In genomic region chr19:6267306-6268169, GRCm38 (mm10) we compare ENCODE assay signal across 10 mouse cellular contexts. TPM values are rescaled to one million over a fixed set of nuclear protein-coding genes. Genes with fewer than 3 reads are reported as not detected.
A peak's percentile ranks its signal among the peaks of the same experiment; 100 is the strongest.
DNase-seq lines count a peak whose midpoint lies in the region; ATAC-seq and TF ChIP-seq lines count a peak whose summit lies in the region.
"Had no signal": no experiment of that assay in that cellular context is flagged by ENCODE, and none has a peak within 500 bp of the region (broad histone marks: within the 10 kb centered on the region; RNA-seq: fewer than 3 reads in every experiment).

No protein-coding gene starts in this region.

- peak; percentile 29 for DNase-seq in gastrocnemius, adult 18-20 months (ENCODE audit: low spot score)
- DNase-seq in gastrocnemius, postnatal 14 days: no peak
- no peak for DNase-seq in spleen, adult 12 weeks (ENCODE audit: low spot score)
- no peak for DNase-seq in embryo, embryonic 10.5 days (ENCODE audit: low spot score)
- no peak for DNase-seq in left cerebral cortex, adult 8-10 months (ENCODE audit: low spot score in 2 of 2)

- 0 out of 2 replicates have a peak overlapping the region, but pooled peaks have one; percentile 69 for H3K27ac ChIP-seq in liver, embryonic 15.5 days (replicated peaks)
- H3K27ac ChIP-seq: embryonic facial prominence, embryonic 12.5 days had no signal

- peak; percentile 22 for ATAC-seq in erythroblast, adult 5-6 weeks (replicated peaks; ENCODE audit: low FRiP score, poor library complexity, severe bottlenecking)
- no peak for ATAC-seq in liver, embryonic 15.5 days (ENCODE audit: insufficient read depth)

- H3K9me3 ChIP-seq in liver, embryonic 15.5 days (replicated peaks): no peaks in the 10 kb centered on the region
- H3K9me3 ChIP-seq: embryonic facial prominence, embryonic 12.5 days had no signal

- H3K4me1 ChIP-seq in liver, embryonic 15.5 days (replicated peaks): peaks cover 78% of the 10 kb centered on the region
- H3K4me1 ChIP-seq: embryonic facial prominence, embryonic 12.5 days had no signal

- H3K79me3 ChIP-seq in C2C12 (ENCODE audit: low read depth): no peaks in the 10 kb centered on the region

- no peaks in the 10 kb centered on the region for H3K36me3 ChIP-seq in C2C12 (ENCODE audit: control insufficient read depth, insufficient read depth)
- no peaks in the 10 kb centered on the region for H3K36me3 ChIP-seq in liver, embryonic 15.5 days (replicated peaks)

- no peaks in the 10 kb centered on the region for H3K79me2 ChIP-seq in C2C12 (ENCODE audit: control insufficient read depth, insufficient read depth)

- no peak overlapping the region for H3ac ChIP-seq in C2C12 (ENCODE audit: control insufficient read depth, insufficient read length, low read depth)

- no peak overlapping the region for H3K4me3 ChIP-seq in C2C12 (ENCODE audit: insufficient read depth, poor library complexity, severe bottlenecking)
- no peak overlapping the region for H3K4me3 ChIP-seq in liver, embryonic 15.5 days (replicated peaks)
- H3K4me3 ChIP-seq: embryonic facial prominence, embryonic 12.5 days had no signal

- WGBS in liver, embryonic 15.5 days (ENCODE audit: insufficient replicate concordance): 49% methylated on average over 11 of the region's 11 CpGs

- intact Hi-C loops in gastrocnemius, postnatal 14 days (cut with DNase I; ENCODE audit: low total_unique reads): loop anchor here (2.0 kb wide), 1 partner anchor 37 kb away; no protein-coding TSS in a partner anchor

- H3K4me2 ChIP-seq in liver, embryonic 15.5 days: no peak overlapping the region
- H3K4me2 ChIP-seq: embryonic facial prominence, embryonic 12.5 days had no signal

- no peak for TF ChIP-seq CTCF in C2C12 (IDR thresholded peaks at IDR 0.05; ENCODE audit: control insufficient read depth, insufficient read depth, insufficient read length)

- no peaks in the 10 kb centered on the region for H3K27me3 ChIP-seq in C2C12 (ENCODE audit: control insufficient read depth, insufficient read depth, insufficient read length)
- peaks cover 7% of the 10 kb centered on the region; the same call in 1 of the 2 replicates for H3K27me3 ChIP-seq in liver, embryonic 15.5 days

- H3K9ac ChIP-seq in liver, embryonic 15.5 days: no peak overlapping the region
- H3K9ac ChIP-seq: embryonic facial prominence, embryonic 12.5 days had no signal

TF ChIP-seq in C2C12, 6 proteins besides CTCF, POLR2A, EP300 and RAD21:
- TF ChIP-seq MYOG (IDR thresholded peaks at IDR 0.05; ENCODE audit: control insufficient read depth, extremely low read depth, insufficient read length): no peak
- peak; percentile 22 for TF ChIP-seq MAX (IDR thresholded peaks at IDR 0.05)

RNA-seq across cellular contexts. Expression of gene Ehd1, which starts 9.0 kb away (rescaled TPM):
- total RNA-seq in gastrocnemius, adult 18-20 months (2021): 10 to 100 TPM; 30.2 to 40.3 TPM
- total RNA-seq in gastrocnemius, postnatal 14 days (2021): 10 to 100 TPM; 40.5 to 50.8 TPM
- 219 TPM for polyA plus RNA-seq in C2C12 (2012; fragmentation: generic; extraction: Trizol)
- 12.7 and 13.2 TPM in 2 replicates for total RNA-seq in erythroblast, adult 5-6 weeks (2015; ENCODE audit: low replicate concordance)
- 25.8 and 25.9 TPM in 2 replicates for total RNA-seq in erythroblast, adult 5-6 weeks (2017; ENCODE audit: low replicate concordance)
- polyA plus RNA-seq in liver, embryonic 15.5 days (2015; fragmentation: Nextera tagmentation; extraction: Ambion mirVana): 64.0 and 69.3 TPM in 2 replicates
- total RNA-seq in left cerebral cortex, adult 8-10 months (2022): 10 to 100 TPM; 31.0 to 36.8 (median 35.8) TPM

RNA-seq across cellular contexts. Expression of gene Atg2a, which starts 26.1 kb away (rescaled TPM):
- total RNA-seq in gastrocnemius, adult 18-20 months (2021): 10 to 100 TPM; 16.7 to 20.0 TPM
- total RNA-seq in gastrocnemius, postnatal 14 days (2021): 10 to 100 TPM; 12.7 to 14.6 TPM
- polyA plus RNA-seq in C2C12 (2012; fragmentation: generic; extraction: Trizol): 10.3 TPM
- 32.4 and 33.4 TPM in 2 replicates for total RNA-seq in erythroblast, adult 5-6 weeks (2015; ENCODE audit: low replicate concordance)
- 32.2 and 39.0 TPM in 2 replicates for total RNA-seq in erythroblast, adult 5-6 weeks (2017; ENCODE audit: low replicate concordance)
- 4.7 and 5.8 TPM in 2 replicates for polyA plus RNA-seq in liver, embryonic 15.5 days (2015; fragmentation: Nextera tagmentation; extraction: Ambion mirVana)
- 10 to 100 TPM; 31.8 to 35.7 (median 35.4) TPM for total RNA-seq in left cerebral cortex, adult 8-10 months (2022)

RNA-seq across cellular contexts. Expression of gene Ppp2r5b, which starts 31.9 kb away (rescaled TPM):
- total RNA-seq in gastrocnemius, adult 18-20 months (2021): 10 to 100 TPM; 34.9 to 38.2 TPM
- 10 to 100 TPM; 22.4 to 24.7 TPM for total RNA-seq in gastrocnemius, postnatal 14 days (2021)
- 25.3 TPM for polyA plus RNA-seq in C2C12 (2012; fragmentation: generic; extraction: Trizol)
- total RNA-seq in erythroblast, adult 5-6 weeks (2015; ENCODE audit: low replicate concordance): 45.5 and 51.0 TPM in 2 replicates
- 117 and 295 TPM in 2 replicates for total RNA-seq in erythroblast, adult 5-6 weeks (2017; ENCODE audit: low replicate concordance)
- 3.3 and 5.0 TPM in 2 replicates for polyA plus RNA-seq in liver, embryonic 15.5 days (2015; fragmentation: Nextera tagmentation; extraction: Ambion mirVana)
- 100 to 1,000 TPM; 148 to 158 (median 153) TPM for total RNA-seq in left cerebral cortex, adult 8-10 months (2022)

RNA-seq across cellular contexts. Expression of gene Cdc42bpg, which starts 38.7 kb away (rescaled TPM):
- total RNA-seq in gastrocnemius, adult 18-20 months (2021): 1 to 10 TPM; 6.4 to 8.8 TPM
- total RNA-seq in gastrocnemius, postnatal 14 days (2021): 1 to 10 TPM; 3.4 to 3.9 TPM
- polyA plus RNA-seq in C2C12 (2012; fragmentation: generic; extraction: Trizol): 7.2 TPM
- 0.21 TPM in 1 of 2 replicates, not detected in the other for total RNA-seq in erythroblast, adult 5-6 weeks (2015; ENCODE audit: low replicate concordance)
- 0.17 and 0.70 TPM in 2 replicates for total RNA-seq in erythroblast, adult 5-6 weeks (2017; ENCODE audit: low replicate concordance)
- 0.21 and 0.38 TPM in 2 replicates for polyA plus RNA-seq in liver, embryonic 15.5 days (2015; fragmentation: Nextera tagmentation; extraction: Ambion mirVana)
- 1 to 10 TPM; 5.4 to 7.4 (median 5.5) TPM for total RNA-seq in left cerebral cortex, adult 8-10 months (2022)

RNA-seq across cellular contexts. Expression of gene Gpha2, which starts 41.4 kb away (rescaled TPM):
- not detected for total RNA-seq in gastrocnemius, adult 18-20 months (2021)
- total RNA-seq in gastrocnemius, postnatal 14 days (2021): not detected
- 0.13 TPM for polyA plus RNA-seq in C2C12 (2012; fragmentation: generic; extraction: Trizol)
- total RNA-seq in erythroblast, adult 5-6 weeks (2015; ENCODE audit: low replicate concordance): not detected in 2 replicates
- not detected in 2 replicates for total RNA-seq in erythroblast, adult 5-6 weeks (2017; ENCODE audit: low replicate concordance)
- 0.15 and 0.28 TPM in 2 replicates for polyA plus RNA-seq in liver, embryonic 15.5 days (2015; fragmentation: Nextera tagmentation; extraction: Ambion mirVana)
- total RNA-seq in left cerebral cortex, adult 8-10 months (2022): not detected
- total RNA-seq: layer of hippocampus, postnatal 36 days had no signal
